Mouse (Mus musculus) left cerebral cortex, adult 9 months (tissue): ENCODE measurements around the gene Cfhr1.

ENCODE experiments used
- DNase-seq, 2 experiments: peaks; one replicate each; pipeline ENCODE4 v3.0.0; 2022; ENCODE audit warnings: low spot score in 2 of 2

Cfhr1 gene

GRCm38 (mm10) chr1:139560024-139560423, at the start of gene Cfhr1:
Gene Cfhr1 (minus strand): TSS chr1:139560272.
- DNase-seq = no peak

- no peak for DNase-seq
Observed at GRCm38 (mm10) chr1:139551311-139551710, 8.8 kb downstream of the Cfhr1 start.

GRCm38 (mm10) chr1:139548536-139548935, 11.5 kb downstream of the Cfhr1 start:
- DNase-seq = no peak

GRCm38 (mm10) chr1:139514556-139514955, 45.5 kb downstream of the Cfhr1 start:
- DNase-seq = no peak

GRCm38 (mm10) chr1:139501258-139501752, 58.8 kb downstream of the Cfhr1 start, which contains the start of gene F13b:
Gene F13b (plus strand): TSS chr1:139501702.
- DNase-seq = no peak

GRCm38 (mm10) chr1:139499751-139500150, 60.3 kb downstream of the Cfhr1 start:
- no peak for DNase-seq
